In genomic region chr5:19746865-19747514, GRCm38 (mm10) we compare ENCODE assay signal across 10 mouse cellular contexts.
DNase-seq lines count a peak whose midpoint lies in the region; ATAC-seq and TF ChIP-seq lines count a peak whose summit lies in the region.
"Had no signal": no experiment of that assay in that cellular context is flagged by ENCODE, and none has a peak within 500 bp of the region (broad histone marks: within the 10 kb centered on the region; RNA-seq: fewer than 3 reads in every experiment).

No protein-coding gene starts in this region.

- no peaks in the 10 kb centered on the region for H3K36me3 ChIP-seq in forebrain, embryonic 14.5 days (ENCODE audit: control insufficient read depth, insufficient read depth, low read length)
- H3K36me3 ChIP-seq in midbrain, embryonic 16.5 days (ENCODE audit: control insufficient read depth, insufficient read depth, low read length), result no peaks in the 10 kb centered on the region
- H3K36me3 ChIP-seq in limb, embryonic 10.5 days, result no peaks in the 10 kb centered on the region
- no peaks in the 10 kb centered on the region for H3K36me3 ChIP-seq in intestine, postnatal 0 days (ENCODE audit: control insufficient read depth, insufficient read depth)

- no peaks in the 10 kb centered on the region for H3K9me3 ChIP-seq in forebrain, embryonic 14.5 days (replicated peaks; ENCODE audit: control insufficient read depth, low read length)
- no peaks in the 10 kb centered on the region for H3K9me3 ChIP-seq in midbrain, embryonic 16.5 days (replicated peaks; ENCODE audit: control insufficient read depth, low read length, poor library complexity, severe bottlenecking)
- H3K9me3 ChIP-seq in limb, embryonic 10.5 days (replicated peaks), result no peaks in the 10 kb centered on the region
- H3K9me3 ChIP-seq in intestine, postnatal 0 days (ENCODE audit: control insufficient read depth), result no peaks in the 10 kb centered on the region

- WGBS in forebrain, embryonic 14.5 days, result 8% methylated on average over 12 of the region's 12 CpGs
- WGBS in midbrain, embryonic 16.5 days, result 12% methylated on average over 12 of the region's 12 CpGs
- 76% methylated on average over 12 of the region's 12 CpGs for WGBS in limb, embryonic 10.5 days
- 80% methylated on average over 12 of the region's 12 CpGs for WGBS in intestine, postnatal 0 days

- H3K4me1 ChIP-seq in forebrain, embryonic 14.5 days (ENCODE audit: control insufficient read depth, insufficient read depth, low read length), result peaks cover 10% of the 10 kb centered on the region
- peaks cover 13% of the 10 kb centered on the region for H3K4me1 ChIP-seq in midbrain, embryonic 16.5 days (ENCODE audit: control insufficient read depth, insufficient read depth, low read length)
- H3K4me1 ChIP-seq in limb, embryonic 10.5 days, result peaks cover 5% of the 10 kb centered on the region; the same call in 1 of the 2 replicates
- no peaks in the 10 kb centered on the region for H3K4me1 ChIP-seq in intestine, postnatal 0 days (replicated peaks; ENCODE audit: control insufficient read depth, insufficient read depth, low read length)

- ATAC-seq in forebrain, embryonic 14.5 days, result peak; percentile 69
- ATAC-seq in midbrain, embryonic 16.5 days, result peak; percentile 68; the same call in 1 of the 2 replicates
- ATAC-seq in intestine, postnatal 0 days, result no peak

- no peak for TF ChIP-seq CTCF in intestine, postnatal 0 days (IDR thresholded peaks at IDR 0.05; ENCODE audit: low read depth)

- peak overlapping the region; percentile 5; the same call in 1 of the 2 replicates for H3K9ac ChIP-seq in forebrain, embryonic 14.5 days (ENCODE audit: low read length)
- peak overlapping the region; percentile 39; the same call in 1 of the 2 replicates for H3K9ac ChIP-seq in midbrain, embryonic 16.5 days (ENCODE audit: low read depth, low read length)
- H3K9ac ChIP-seq in intestine, postnatal 0 days (ENCODE audit: low read depth, low read length), result no peak overlapping the region

- DNase-seq in Muller cell, postnatal 12 days (ENCODE audit: inconsistent ontology term), result peak; percentile 12
- DNase-seq in forebrain, embryonic 14.5 days (ENCODE audit: low spot score), result peak; percentile 56
- DNase-seq in layer of hippocampus, adult 9-11 months, result peak; percentile 9
- no peak for DNase-seq in limb, embryonic 10.5 days (ENCODE audit: low spot score)
- DNase-seq in adrenal gland, adult 18-20 months (ENCODE audit: low spot score in 2 of 2), result no peak
- no peak for DNase-seq in gastrocnemius, adult 18-20 months (ENCODE audit: low spot score)
- DNase-seq: cerebellum, adult 18-20 months; kidney, postnatal 4 days had no signal

- peak overlapping the region; percentile 38 for H3K4me2 ChIP-seq in forebrain, embryonic 14.5 days (ENCODE audit: low read length)
- H3K4me2 ChIP-seq in midbrain, embryonic 16.5 days (ENCODE audit: low read length), result peak overlapping the region; percentile 50
- no peak overlapping the region for H3K4me2 ChIP-seq in intestine, postnatal 0 days (replicated peaks; ENCODE audit: low read depth)

- H3K27me3 ChIP-seq in forebrain, embryonic 14.5 days (replicated peaks; ENCODE audit: control insufficient read depth, insufficient read depth, low read length), result no peaks in the 10 kb centered on the region
- no peaks in the 10 kb centered on the region for H3K27me3 ChIP-seq in midbrain, embryonic 16.5 days (ENCODE audit: control insufficient read depth, insufficient read depth, low read depth, low read length)
- no peaks in the 10 kb centered on the region for H3K27me3 ChIP-seq in limb, embryonic 10.5 days (ENCODE audit: low read depth, poor library complexity, severe bottlenecking)
- H3K27me3 ChIP-seq in intestine, postnatal 0 days (replicated peaks; ENCODE audit: control insufficient read depth, insufficient read depth, low read length), result no peaks in the 10 kb centered on the region

- H3K4me3 ChIP-seq in forebrain, embryonic 14.5 days (ENCODE audit: low read depth, low read length), result no peak overlapping the region; the same call in 1 of the 2 replicates
- H3K4me3 ChIP-seq in midbrain, embryonic 16.5 days (ENCODE audit: low read depth, low read length), result peak overlapping the region; percentile 25
- H3K4me3 ChIP-seq in limb, embryonic 10.5 days, result no peak overlapping the region
- no peak overlapping the region for H3K4me3 ChIP-seq in intestine, postnatal 0 days (ENCODE audit: low read depth, low read length)

- no peak overlapping the region for H3K27ac ChIP-seq in forebrain, embryonic 14.5 days (ENCODE audit: low read depth, low read length)
- H3K27ac ChIP-seq in midbrain, embryonic 16.5 days (ENCODE audit: low read length), result peak overlapping the region; percentile 51
- no peak overlapping the region for H3K27ac ChIP-seq in limb, embryonic 10.5 days
- no peak overlapping the region for H3K27ac ChIP-seq in intestine, postnatal 0 days (ENCODE audit: low read depth, low read length)

Comparison
In these comparisons a context has a peak if more than half of its experiments do, and no peak if none do; other contexts are left out.
1. DNase-seq: peak in Muller cell, postnatal 12 days (single experiment), forebrain, embryonic 14.5 days (single experiment) and layer of hippocampus, adult 9-11 months (single experiment); none in limb, embryonic 10.5 days (single experiment), adrenal gland, adult 18-20 months (0 of 2) and gastrocnemius, adult 18-20 months (single experiment).